Mouse (Mus musculus): Measurements from ENCODE around the gene Nepro.

Nepro gene

DNA sequence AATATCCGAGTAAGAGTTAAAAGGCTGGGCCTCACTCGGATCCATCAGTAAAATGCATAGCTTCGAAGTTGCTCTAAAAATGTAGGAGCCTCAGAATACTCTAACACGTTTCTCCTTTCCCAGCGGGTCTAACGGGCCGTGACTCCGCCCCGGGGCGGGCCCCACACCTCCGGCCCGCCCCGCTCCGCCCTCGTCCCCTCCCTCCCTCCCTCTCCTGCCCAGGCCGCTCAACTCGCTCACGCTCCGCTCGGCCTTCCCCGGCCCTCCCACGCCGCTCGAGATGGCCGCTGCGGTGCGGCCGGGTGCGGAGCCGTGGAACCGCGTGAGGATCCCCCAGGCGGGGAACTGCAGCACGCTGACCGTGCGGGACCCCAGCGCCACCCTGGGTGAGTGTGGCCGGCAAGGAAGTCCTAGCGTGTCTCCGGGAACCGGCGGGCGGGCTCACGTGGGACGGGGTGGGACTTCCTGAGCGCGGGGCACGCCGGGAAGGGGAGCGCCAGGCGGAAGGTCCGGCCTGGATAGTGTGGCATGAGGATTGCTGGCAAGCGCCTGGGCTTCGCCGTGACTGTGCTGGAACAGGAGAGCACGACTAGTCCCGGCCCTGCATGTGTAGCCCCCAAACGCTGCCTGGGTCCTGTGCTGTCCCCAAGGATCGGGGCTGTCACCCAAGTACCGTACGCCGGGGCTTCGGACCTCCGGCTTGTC lies at the start of gene Nepro:
Gene Nepro (plus strand): TSS at position 219 of the 705 bp plus-strand sequence.
- peak; percentile 91 for ATAC-seq (ENCODE audit: insufficient number of reproducible peaks, low FRiP score, low TSS enrichment)

DNA sequence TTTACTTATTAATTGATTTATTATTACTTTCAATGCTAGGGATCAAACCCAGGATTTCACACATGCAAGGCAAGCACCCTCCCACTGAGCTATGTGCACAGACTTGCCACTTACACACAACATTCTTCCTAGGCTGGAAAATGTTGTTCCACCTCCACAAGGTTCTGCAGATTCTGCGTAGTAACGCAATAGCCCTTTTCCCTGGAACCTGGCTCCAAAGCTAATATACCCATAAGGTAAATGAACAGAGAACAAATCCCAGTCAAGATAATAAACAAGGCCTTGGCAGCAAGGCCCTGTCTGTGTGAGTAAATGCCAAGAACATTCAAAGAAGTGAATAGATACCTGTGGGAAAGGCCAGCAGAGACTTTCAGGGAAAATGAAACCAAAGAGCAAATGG lies 47.7 kb upstream of the Nepro start:
- ATAC-seq (ENCODE audit: insufficient number of reproducible peaks, low FRiP score, low TSS enrichment), result no peak

DNA sequence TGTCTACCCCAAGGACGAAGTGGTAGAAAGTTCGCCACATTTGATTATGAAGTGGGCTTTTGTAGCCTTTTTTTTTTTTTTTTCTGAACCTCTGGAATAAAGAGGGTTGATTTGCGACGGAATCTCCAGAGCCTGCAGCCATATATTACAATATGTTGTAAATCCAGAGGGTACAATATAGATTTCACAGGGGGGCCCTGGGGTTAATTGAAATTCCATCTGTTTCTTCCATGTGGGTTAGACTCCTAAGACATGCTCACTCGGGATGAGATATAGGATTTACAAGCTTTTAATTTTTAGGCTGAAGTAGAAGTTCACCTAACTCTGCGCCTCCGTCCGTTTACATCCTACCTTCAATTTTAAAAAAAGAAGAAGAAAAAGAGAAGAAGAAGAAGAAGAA lies 45.0 kb upstream of the Nepro start:
- no peak for ATAC-seq (ENCODE audit: insufficient number of reproducible peaks, low FRiP score, low TSS enrichment)

DNA sequence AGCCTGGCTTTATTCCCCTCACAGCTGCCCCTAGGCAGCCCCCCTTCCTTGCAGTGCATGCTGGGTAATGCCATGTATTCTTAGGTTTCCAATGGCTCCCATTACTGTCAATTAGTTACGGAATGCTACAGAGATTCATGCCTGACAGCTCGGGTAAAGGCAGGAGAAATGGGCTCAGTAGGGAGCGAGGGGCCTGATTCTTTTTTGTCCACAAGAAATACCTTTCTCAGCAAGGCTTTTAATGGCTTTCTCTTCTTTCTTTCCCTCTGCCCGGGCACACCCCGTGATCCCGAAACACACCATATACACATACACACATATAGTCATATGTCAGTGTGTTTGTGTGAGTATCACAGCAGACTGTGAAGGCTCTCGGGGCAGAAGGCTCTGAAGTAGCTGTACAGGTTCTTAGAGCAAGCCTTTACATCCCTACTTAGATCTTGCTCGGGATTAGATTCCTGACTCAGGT lies 44.6 kb upstream of the Nepro start:
- ATAC-seq (ENCODE audit: insufficient number of reproducible peaks, low FRiP score, low TSS enrichment), result no peak

DNA sequence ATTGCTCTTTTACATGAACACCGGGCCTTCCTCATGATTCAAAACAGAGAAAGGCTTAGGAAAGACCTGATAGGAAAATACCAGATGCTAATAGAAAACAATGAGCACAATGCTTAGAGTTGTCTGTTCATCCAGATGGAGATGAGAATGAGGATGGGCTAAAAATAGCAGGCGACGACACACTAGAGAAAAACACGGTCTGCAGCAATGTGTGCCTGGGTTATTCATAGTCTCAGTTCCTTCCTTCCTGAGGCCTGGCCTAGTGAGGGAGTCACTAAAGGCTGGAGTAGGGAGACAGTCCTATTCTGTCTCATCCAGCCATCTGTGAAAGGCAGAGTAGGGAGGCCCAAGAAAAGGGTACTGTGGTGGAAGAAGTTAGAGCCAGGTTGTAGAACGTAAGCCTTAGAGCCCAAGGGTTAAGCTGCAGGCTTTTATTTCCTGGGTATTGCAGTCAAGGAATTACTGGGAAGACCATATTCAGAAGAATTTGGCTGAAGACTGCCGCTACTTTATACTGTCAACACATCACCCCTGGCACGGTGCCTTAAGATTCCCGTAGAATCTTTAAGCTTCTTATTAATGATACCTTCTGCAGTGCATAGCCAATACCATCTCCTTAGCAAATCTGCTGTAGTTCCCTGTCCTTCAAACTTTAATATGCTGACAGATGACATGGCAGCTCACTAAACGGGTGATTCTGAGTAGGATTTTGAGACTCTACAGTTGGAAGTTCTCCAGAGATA lies 43.2 kb upstream of the Nepro start:
- ATAC-seq (ENCODE audit: insufficient number of reproducible peaks, low FRiP score, low TSS enrichment), result peak; percentile 49; the same call in 1 of the 2 replicates

DNA sequence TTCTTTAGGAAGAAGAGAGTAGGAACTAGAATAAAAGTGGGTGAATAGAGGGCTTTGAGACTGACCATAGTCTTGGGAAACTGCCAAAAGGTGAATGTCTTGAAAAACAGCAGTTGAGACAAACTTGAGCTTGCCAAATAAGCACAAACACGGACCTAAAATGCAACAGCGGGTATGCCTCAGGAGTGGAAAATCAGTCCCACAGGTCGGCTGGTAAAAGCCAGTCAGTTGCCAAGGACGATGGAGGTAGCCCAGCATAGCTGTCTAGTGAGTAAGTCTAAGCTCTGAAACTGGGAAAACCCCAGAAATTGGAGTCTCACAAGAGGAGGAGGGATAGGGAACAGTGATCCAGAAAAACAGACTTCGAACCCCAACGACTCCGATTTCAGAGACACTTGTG lies 39.5 kb upstream of the Nepro start:
- ATAC-seq (ENCODE audit: insufficient number of reproducible peaks, low FRiP score, low TSS enrichment), result no peak

DNA sequence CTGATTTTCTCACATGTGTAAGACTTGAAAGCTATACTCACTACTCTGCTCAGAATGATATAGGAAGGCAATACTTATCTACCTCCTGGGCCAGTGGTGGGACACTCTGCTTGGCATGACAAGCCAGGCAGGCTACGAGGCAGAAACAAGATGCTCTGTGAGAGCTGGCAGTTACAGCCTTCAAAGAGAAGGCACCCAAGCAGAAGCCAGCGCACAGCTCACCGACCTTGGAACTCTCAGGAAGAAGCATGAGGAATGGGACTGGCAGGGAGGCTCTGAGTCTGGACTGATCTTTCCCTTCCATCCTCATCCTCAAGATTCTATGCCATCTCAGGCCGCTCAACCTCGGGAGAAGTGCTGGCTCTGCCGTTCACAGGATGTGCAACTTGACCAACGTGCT lies 38.7 kb upstream of the Nepro start:
- ATAC-seq (ENCODE audit: insufficient number of reproducible peaks, low FRiP score, low TSS enrichment), result no peak

DNA sequence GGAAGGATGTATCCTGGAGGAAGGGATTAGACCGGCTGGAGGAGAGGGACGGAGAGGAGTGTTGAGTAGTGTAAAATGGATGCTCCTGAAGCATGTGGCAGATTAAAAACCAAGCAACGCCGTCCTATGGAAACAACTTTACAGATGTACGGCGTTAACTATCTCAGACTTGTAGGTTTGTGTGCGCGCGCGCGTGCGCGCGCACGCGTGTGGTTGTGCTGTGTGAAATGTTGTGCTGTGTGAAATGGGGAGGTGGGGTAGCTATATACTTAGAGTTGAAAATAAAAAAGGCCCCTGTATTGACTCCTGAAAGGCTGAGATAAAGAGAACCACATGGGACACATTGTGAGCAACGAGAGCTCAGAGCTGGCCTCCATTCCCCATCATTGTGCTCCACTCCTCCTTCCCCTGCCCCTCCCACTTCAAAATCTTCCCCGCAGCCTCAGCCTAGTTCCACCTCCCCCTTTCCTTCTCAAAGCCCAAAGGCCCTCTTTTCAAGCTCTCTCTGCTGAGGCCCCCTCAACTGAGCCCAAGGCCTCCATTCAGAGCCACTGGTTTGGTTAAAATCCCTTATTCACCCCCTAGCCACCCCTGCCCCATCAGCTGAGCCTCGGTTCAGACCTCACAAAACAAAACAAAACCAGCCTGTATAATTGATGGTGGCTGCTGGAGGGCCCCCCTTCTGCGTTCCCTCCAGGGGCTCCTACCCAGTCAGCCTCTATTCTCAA lies 36.9 kb upstream of the Nepro start:
- no peak for ATAC-seq (ENCODE audit: insufficient number of reproducible peaks, low FRiP score, low TSS enrichment)

DNA sequence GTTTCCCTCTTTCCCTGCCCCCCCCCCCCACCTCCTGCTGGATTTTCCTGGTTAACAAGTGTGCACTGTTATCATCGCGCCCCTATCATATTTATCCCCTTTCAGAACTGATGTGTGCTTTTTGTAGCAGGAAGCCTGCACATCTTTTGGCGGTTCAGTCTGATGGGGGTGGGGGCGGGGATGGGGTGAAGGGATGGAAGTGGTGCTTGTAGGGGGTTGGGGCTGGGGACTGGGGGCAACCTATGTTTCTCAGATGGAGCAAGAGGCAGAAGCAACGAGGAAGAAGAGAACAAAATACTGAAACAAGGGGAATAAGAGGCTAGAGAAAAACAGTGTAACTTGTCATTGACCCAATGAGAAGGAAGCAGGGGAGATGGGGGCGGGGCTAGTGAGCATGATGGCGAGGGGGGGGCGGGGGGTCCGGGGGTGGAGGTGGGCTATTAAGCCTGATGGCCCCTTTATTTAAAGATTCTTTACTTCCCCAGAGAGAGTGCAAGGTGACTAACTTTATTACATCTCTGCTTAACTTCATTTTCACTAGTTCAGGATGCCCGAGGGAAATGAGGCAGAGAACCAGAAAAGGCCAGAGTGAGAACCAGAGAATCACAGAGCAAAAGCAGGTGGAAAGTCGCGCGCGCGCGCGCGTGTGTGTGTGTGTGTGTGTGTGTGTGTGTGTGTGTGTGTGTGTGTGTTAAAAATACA lies 36.2 kb upstream of the Nepro start:
- no peak for ATAC-seq (ENCODE audit: insufficient number of reproducible peaks, low FRiP score, low TSS enrichment)

DNA sequence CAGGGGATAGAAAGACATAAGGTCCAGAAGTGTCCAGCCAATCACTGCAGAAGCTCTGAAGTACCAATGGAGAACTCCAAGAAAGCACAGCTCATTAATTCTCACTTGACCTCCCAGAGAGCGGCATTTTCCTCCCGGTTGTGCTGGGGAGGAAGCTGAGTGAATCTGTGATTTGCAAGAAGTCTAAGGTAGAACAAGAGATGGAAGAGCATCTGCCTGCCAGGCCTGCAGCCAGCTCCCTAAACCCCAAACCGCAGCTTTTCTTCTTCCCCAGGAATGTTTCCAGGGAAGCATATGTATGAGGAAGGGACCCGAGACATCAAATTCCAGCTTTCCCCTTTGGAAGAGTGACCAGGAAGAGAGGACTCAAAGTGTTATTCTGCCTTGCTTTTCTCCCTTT lies 35.6 kb upstream of the Nepro start:
- ATAC-seq (ENCODE audit: insufficient number of reproducible peaks, low FRiP score, low TSS enrichment), result no peak

DNA sequence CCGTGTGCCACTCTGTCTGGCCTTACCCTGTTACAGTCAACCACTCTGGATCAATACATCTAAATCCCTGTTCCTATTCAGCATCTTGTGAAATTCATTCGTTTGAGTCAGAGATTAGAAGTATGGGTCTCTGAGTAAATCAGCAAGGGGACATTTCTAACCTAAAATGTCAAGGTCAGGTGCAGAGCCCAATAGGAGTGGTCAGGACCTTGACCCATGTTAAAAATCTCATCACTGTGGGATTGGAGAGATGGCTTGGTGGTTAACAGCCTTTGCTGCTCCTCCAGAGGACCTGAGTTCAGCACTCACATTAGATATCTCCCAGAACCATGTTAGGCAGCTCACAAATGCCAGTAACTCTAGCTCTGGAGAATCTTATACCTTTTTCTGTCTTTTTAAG lies 33.6 kb upstream of the Nepro start:
- ATAC-seq (ENCODE audit: insufficient number of reproducible peaks, low FRiP score, low TSS enrichment), result no peak

DNA sequence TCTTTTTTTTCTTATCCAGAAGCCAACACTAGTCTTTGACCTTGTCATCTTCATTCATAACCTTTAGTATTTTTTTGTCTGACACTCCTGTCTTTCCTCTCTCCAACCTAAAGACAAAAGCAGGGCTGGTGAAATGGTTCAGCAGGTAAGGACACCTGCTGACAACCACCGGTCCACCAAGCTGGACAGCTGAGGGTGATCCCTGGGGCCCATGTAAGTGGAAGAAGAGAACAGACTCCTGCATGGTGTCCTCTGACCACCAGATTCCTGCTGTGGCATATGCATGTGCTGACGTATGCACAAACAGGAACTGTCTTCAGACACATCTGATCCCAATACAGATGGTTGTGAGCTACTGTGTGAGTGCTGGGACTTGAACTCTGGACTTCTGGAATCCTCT lies 33.0 kb upstream of the Nepro start:
- ATAC-seq (ENCODE audit: insufficient number of reproducible peaks, low FRiP score, low TSS enrichment), result no peak

DNA sequence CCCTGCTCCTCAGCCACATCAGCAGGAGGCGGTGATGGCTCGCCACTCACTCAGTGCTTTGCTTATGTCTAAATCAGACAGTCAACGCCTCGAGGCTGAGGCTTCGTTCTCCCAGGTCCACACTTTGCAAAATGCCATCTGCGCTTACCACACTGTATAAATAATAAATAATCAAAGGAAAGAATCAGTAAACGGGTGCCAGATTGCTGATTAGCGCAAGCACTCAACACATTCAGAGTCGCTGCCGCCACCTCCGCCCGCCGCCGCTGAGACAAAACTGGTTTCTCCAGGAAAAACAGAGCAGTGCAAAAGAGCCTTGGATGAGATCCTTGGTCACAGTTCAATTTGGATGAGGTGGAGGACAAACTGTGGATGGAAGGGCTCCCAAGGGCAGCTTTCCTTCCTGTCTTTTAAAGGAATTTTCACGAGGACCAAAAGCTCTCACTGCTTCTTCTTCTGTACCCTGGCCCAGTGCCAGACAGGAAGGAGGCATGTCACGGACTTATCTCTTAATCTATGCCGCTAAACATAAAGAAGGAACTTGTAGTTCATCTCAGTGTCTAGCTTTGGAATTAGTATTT lies 32.5 kb upstream of the Nepro start:
- ATAC-seq (ENCODE audit: insufficient number of reproducible peaks, low FRiP score, low TSS enrichment), result peak; percentile 64

DNA sequence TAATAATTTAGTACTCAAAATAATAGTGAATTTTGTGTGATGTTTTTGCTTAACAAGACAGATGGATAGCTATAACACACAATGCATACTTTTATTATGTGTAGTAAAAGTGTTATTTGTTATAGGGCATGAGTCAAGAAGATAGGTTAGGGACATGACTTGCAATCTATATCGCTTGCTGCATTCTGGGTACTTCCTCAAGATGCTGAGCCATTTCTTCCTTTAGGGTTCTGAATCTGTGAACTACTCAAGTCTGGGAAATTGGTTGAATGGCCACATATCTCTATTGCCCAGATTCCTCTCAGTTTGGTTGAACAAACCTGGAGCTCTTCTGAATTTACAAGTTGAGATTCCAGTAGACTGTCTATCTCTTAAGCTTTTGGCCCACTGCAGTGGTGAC lies 31.6 kb upstream of the Nepro start:
- ATAC-seq (ENCODE audit: insufficient number of reproducible peaks, low FRiP score, low TSS enrichment), result no peak

DNA sequence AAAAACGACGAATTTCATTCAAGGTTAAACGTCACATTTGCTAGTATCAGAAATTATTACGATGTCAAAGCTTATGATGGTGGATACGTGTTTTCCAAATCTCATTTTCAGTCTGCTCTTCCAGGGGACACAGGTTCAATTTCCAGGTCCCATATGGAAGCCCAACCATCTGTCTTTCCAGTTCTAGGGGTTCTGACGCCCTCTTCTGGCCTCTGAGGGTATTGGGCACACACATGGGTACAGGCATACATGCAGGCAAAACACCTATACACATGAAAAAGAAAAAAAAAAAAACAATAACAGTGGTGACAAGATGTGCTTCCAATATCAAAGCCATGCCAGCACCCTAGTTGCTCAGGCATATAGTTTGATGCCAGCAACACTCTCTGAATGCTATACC lies 30.4 kb upstream of the Nepro start:
- no peak for ATAC-seq (ENCODE audit: insufficient number of reproducible peaks, low FRiP score, low TSS enrichment)

DNA sequence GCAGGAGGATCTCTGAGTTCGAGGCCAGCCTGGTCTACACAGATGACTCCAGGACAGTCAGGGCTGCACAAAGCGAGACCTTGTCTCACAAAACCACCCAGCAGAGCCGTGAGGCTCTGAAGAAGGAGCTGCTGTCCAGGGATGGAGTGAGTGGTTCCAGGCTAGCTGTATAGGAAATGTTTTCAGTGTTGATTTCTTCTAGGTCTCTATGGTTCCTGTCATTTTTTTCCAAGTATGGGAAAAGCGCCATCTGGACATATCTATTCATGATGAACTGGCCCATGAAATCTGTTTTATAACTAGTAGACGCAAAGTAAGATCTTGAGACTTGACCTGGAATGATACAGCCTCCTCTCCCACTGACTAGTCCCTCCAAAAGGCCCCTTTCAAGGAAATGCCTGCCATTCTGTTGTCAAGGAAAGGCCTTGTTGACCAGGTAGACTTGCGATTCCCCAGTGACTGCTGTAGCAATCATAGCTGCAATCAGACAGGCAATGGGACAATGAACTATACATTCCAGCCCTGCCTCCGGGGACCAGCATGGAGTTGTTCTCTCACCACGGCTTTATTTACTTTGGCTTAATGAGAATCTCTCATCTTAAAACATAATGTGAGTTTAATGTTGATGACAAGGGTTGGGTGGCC lies 28.8 kb upstream of the Nepro start:
- ATAC-seq (ENCODE audit: insufficient number of reproducible peaks, low FRiP score, low TSS enrichment), result no peak

DNA sequence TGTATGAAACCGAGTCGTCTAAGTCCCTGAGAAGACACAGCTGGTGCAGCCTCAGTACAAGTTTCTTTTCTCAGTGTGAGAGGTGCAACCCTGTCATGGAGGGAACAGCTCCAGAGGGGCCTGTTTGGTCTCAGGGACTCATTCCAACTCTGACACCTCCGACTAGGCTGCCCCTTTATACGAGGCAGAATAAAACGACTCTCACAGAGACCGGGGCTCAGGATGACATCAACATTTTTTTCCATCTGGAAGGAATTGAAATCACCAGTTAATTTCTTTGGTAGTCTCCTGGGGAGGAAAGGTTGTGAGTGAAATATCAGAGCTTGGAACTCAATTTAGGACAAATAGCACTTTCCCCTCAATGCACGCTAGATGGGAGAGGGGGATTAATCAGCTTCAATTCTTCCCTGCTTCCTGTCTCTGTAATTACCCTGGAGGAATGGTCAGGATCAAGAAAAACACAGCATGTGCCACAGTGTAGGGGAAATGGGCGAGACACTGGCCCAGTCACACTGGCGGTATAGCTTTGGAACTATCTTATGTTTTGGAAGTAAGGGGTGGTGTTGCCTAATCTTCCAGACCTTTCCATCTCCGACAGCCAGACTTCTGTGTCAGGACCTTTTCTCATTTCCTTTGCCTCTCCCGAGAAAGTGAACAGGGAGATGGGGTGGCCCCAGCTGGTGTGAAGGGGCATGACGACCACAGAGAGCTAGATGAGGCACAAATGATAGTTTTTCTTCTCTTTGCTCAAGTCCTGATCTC lies 28.1 kb upstream of the Nepro start:
- ATAC-seq (ENCODE audit: insufficient number of reproducible peaks, low FRiP score, low TSS enrichment), result no peak

DNA sequence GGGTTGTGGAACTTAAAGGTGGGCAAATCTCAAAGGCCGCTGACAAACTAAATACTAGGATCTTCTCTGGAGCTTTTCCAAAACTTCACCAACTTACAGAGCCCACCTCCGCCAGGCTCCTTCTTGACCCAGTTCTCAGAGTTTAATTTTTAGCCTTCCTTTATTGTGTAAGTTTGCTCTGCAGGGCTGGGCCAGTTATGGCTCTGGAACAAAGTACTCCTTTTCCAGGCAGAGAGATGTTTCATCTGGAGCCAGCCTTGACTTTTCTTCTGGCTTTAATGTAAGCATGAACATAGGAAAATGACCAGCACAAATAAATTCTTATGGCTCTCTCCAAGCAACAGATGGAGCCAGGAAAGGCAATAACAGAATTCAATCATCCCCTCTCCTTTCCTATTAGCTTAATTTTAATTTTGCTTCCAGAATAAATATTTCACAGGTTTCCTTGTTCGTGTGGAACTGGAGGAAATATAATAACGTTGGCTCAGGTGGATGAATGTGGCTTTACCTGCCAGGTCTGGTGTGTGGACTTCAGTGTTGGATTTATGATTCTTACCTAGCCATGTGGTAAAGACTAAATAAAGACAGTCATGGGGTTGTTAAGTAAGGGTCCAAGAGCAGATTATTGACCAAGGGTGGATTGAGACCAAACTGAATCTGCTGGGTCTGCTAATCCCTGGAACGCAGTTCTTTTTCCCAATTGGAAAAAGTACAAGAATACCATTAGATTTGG lies 26.5 kb upstream of the Nepro start:
- ATAC-seq (ENCODE audit: insufficient number of reproducible peaks, low FRiP score, low TSS enrichment), result no peak

DNA sequence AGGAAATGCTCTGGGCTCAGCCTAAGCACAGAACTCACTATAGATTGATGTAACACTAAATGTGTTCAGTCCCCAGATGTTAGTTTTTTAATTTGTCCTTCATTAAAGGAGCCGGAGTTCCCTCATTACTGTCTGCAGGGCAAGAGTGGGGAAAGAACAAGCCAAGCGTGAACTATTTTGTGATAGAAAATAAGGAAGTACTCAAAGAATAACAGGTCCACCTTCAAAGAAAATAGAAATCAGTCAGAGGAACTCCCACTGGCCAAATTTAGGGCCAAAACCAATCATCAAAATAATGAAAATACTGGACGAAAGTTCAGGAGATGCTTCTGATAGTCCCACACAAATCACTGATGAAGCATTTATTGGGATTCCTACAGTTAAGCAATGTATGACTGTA lies 22.9 kb upstream of the Nepro start:
- no peak for ATAC-seq (ENCODE audit: insufficient number of reproducible peaks, low FRiP score, low TSS enrichment)

Measured in cerebellum, adult (tissue).